Mouse (Mus musculus) forebrain, embryonic 10.5 days (tissue): ENCODE measurements at regions not wholly inside any gene's neighbourhood (a gene's known extent, or its start where the extent isn't known, plus 50 kb on each side); places are given as distances from the start of the nearest gene placed in this dataset.
"Not testable (repeated sequence)": the region's sequence is repeated elsewhere in the genome, so short reads cannot be mapped to it uniquely, and the experiment has no call there.

Source experiments
- DNase-seq: peaks from one replicate; pipeline ENCODE4 v3.0.0-alpha.2; 2017; ENCODE audit warnings: low spot score; ENCODE audit errors: extremely low spot score
- H3K27ac ChIP-seq: fragments of 300-500 bp; sonication (generic); 2 replicates; pipeline ENCODE4 v1.5.1; 2016; ENCODE audit warnings: mild to moderate bottlenecking
- H3K27me3 ChIP-seq: fragments of 300-500 bp; sonication (generic); 2 replicates; pipeline ENCODE4 v1.6.1; 2016; ENCODE audit warnings: mild to moderate bottlenecking; ENCODE audit not compliant: poor library complexity, severe bottlenecking
- H3K36me3 ChIP-seq: fragments of 300-500 bp; sonication (generic); replicated peaks from 2 replicates; pipeline ENCODE4 v1.6.1; 2016; ENCODE audit warnings: mild to moderate bottlenecking, moderate library complexity
- H3K4me1 ChIP-seq: fragments of 300-500 bp; sonication (generic); 2 replicates; pipeline ENCODE4 v1.6.1; 2016
- H3K4me3 ChIP-seq: fragments of 300-500 bp; sonication (generic); 2 replicates; pipeline ENCODE4 v1.5.1; 2016; ENCODE audit warnings: mild to moderate bottlenecking, moderate library complexity
- H3K9me3 ChIP-seq: fragments of 300-500 bp; sonication (generic); 2 replicates; pipeline ENCODE4 v1.6.1; 2016; ENCODE audit warnings: mild to moderate bottlenecking, moderate library complexity
- WGBS: fragments of 180-500 bp; shearing (Covaris S2); methylation state at CpG from one replicate; pipeline ENCODE4 v1.1.7; 2016; 5-methylcytosine and 5-hydroxymethylcytosine counted together

GRCm38 (mm10) chrX:70871209-70871608, 178.8 kb upstream of the Mamld1 start:
- DNase-seq: no peak
- no peaks in the 10 kb centered on the region for H3K4me1 ChIP-seq
- H3K27ac ChIP-seq: no peak overlapping the region
- 88% methylated on average over 1 of the region's 1 CpGs for WGBS
- H3K36me3 ChIP-seq: no peaks in the 10 kb centered on the region
- H3K4me3 ChIP-seq: no peak overlapping the region
- H3K9me3 ChIP-seq: no peaks in the 10 kb centered on the region
- no peaks in the 10 kb centered on the region for H3K27me3 ChIP-seq

DNA sequence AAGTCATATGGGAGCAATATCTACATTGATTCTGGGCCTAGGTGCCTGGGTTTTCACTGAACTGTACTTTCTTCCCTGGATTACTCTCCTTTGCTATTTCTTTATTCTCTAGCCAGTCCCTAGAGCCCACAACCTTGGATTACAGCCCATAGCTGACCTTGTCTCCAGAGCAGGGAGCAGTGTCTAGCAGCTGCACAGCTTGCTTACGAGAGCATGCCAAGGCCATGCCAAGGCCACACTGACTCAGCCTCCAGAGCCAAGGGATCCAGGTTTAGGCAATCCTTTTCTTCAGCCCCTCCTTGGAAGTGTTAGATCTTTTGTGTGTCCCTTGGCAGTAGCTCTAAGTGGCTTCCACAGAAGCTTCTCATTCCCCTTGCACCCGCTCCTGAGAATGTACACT, 168.7 kb upstream of the Mamld1 start:
- H3K36me3 ChIP-seq: no peaks in the 10 kb centered on the region
- H3K4me3 ChIP-seq: no peak overlapping the region
- H3K27me3 ChIP-seq: 0 out of 2 replicates have a peak, but pooled peaks cover 5% of the 10 kb centered on the region
- no peaks in the 10 kb centered on the region for H3K9me3 ChIP-seq
- no peaks in the 10 kb centered on the region for H3K4me1 ChIP-seq
- no peak overlapping the region for H3K27ac ChIP-seq
- WGBS: 96% methylated on average over 2 of the region's 2 CpGs
- no peak for DNase-seq

DNA sequence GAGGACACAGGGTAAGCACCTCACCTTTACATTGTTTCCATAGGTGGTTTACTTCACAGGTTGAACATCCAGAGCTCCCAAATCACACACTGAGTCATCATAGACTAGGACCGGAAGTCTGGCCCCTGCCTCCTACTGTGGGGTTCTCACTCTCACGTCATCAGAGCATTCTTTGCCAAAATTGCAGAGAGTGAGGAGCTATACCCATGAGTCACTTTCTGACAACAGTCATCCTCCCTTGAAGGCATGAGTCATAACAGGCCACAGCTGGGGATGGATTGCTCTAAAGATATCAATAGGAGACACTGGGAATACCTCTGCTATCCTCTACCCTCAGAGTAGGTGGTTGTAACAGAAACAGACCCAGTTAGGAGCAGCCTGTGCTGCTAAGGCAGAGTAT, 166.6 kb upstream of the Mamld1 start:
- Histone ChIP-seq H3K4me1 (no peaks in the 10 kb centered on the region), H3K27ac (no peak overlapping the region), H3K9me3 (no peaks in the 10 kb centered on the region), H3K36me3 (no peaks in the 10 kb centered on the region), H3K4me3 (no peak overlapping the region), H3K27me3 (0 out of 2 replicates have a peak, but pooled peaks cover 5% of the 10 kb centered on the region)
- WGBS: 82% methylated on average over 2 of the region's 2 CpGs
- no peak for DNase-seq

GRCm38 (mm10) chrX:70894517-70894916, 155.5 kb upstream of the Mamld1 start:
- H3K4me3 ChIP-seq: no peak overlapping the region
- no peak overlapping the region for H3K27ac ChIP-seq
- H3K27me3 ChIP-seq: peaks cover 37% of the 10 kb centered on the region
- H3K36me3 ChIP-seq: no peaks in the 10 kb centered on the region
- DNase-seq: no peak
- 92% methylated on average over 2 of the region's 2 CpGs for WGBS
- no peaks in the 10 kb centered on the region for H3K4me1 ChIP-seq
- no peaks in the 10 kb centered on the region for H3K9me3 ChIP-seq

- 84% methylated on average over 4 of the region's 4 CpGs for WGBS
- H3K27me3 ChIP-seq: peaks cover 47% of the 10 kb centered on the region
- no peaks in the 10 kb centered on the region for H3K4me1 ChIP-seq
- no peak overlapping the region for H3K4me3 ChIP-seq
- no peak for DNase-seq
- H3K9me3 ChIP-seq: no peaks in the 10 kb centered on the region
- H3K27ac ChIP-seq: no peak overlapping the region
- H3K36me3 ChIP-seq: no peaks in the 10 kb centered on the region
Measured at GRCm38 (mm10) chrX:70895554-70895953, 154.5 kb upstream of the Mamld1 start.

- H3K9me3 ChIP-seq: no peaks in the 10 kb centered on the region
- H3K36me3 ChIP-seq: no peaks in the 10 kb centered on the region
- H3K27me3 ChIP-seq: peaks cover 56% of the 10 kb centered on the region
- no peaks in the 10 kb centered on the region for H3K4me1 ChIP-seq
- H3K4me3 ChIP-seq: no peak overlapping the region
- WGBS: 62% methylated on average over 2 of the region's 2 CpGs
- no peak for DNase-seq
- no peak overlapping the region for H3K27ac ChIP-seq
Measured at GRCm38 (mm10) chrX:70897110-70897721, 152.8 kb upstream of the Mamld1 start.

DNA sequence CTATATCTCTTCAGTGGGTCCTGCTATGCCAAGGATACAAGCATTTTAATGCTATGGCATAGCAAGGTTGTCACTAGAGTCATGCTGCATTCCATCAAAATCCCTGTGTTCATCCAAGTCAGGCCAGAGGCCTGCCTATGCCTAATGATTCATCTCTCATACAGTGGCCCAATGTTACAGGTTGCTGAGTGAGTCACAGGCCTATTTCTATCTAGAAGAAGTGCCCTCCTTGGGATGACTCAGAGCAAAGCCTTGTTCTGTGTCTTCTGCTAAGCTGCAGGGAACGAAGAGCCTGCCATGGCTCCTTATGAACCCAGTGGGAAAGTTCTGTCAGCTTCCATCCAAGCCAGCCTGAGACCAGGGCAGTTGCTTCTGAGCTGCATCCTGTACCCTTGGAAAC, 151.2 kb upstream of the Mamld1 start:
- H3K4me3 ChIP-seq, H3K4me1 ChIP-seq, H3K27ac ChIP-seq, H3K36me3 ChIP-seq, H3K9me3 ChIP-seq, DNase-seq: not testable (repeated sequence)
- peaks cover 59% of the 10 kb centered on the region for H3K27me3 ChIP-seq
- 94% methylated on average over 1 of the region's 1 CpGs for WGBS

- DNase-seq: no peak
- WGBS: 85% methylated on average over 8 of the region's 8 CpGs
- Histone ChIP-seq H3K27ac (no peak overlapping the region), H3K9me3 (no peaks in the 10 kb centered on the region), H3K36me3 (no peaks in the 10 kb centered on the region), H3K4me1 (no peaks in the 10 kb centered on the region), H3K4me3 (no peak overlapping the region), H3K27me3 (peaks cover 62% of the 10 kb centered on the region)
Measured at GRCm38 (mm10) chrX:70899720-70900479, 150.2 kb upstream of the Mamld1 start.

DNA sequence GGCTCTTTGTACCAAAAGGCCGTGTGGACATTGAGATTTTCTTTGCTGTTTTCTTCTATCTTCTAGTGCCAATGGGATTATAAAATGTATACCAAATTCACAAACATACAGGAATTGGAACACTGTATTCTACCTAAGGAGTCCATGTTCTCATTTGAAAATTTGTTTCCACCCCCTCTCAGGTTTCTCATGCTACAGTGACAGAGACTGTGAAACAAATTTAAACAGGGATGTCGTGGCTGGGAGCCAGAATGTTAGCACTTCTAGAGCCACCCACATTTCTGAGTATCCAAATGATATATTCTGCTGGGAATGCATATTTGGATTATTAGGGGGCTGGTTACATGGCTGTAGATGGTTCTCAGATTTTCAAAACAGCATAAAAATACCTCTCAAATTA, 124.4 kb upstream of the Mamld1 start:
- no peaks in the 10 kb centered on the region for H3K27me3 ChIP-seq
- no peaks in the 10 kb centered on the region for H3K36me3 ChIP-seq
- H3K27ac ChIP-seq: no peak overlapping the region
- no peaks in the 10 kb centered on the region for H3K9me3 ChIP-seq
- WGBS: 61% methylated on average over 2 of the region's 2 CpGs
- H3K4me3 ChIP-seq: no peak overlapping the region
- no peaks in the 10 kb centered on the region for H3K4me1 ChIP-seq
- no peak for DNase-seq

GRCm38 (mm10) chrX:70931944-70932343, 118.1 kb upstream of the Mamld1 start:
- WGBS: 78% methylated on average over 2 of the region's 2 CpGs
- no peak overlapping the region for H3K4me3 ChIP-seq
- no peaks in the 10 kb centered on the region for H3K9me3 ChIP-seq

DNA sequence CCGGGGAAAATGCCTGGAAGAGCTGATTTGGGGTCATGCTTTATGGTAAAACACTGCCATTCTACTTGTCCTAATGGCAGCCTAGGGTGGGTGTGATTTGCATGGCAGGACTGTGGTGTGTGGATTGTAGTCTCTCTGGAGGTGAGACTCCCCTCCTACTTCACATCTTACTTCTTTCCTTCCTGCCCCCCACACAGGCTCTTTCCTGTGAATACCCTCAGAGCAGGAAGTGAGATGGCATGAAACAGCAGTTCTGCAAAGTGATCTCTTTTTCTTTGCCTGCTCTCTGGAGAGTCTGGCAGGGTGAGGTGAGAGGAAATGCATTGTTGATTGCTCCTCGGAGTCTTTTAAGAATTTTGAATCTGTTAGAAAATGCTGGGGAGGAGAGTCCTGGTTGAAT, 104.7 kb upstream of the Mamld1 start:
- H3K9me3 ChIP-seq: no peaks in the 10 kb centered on the region
- no peak overlapping the region for H3K27ac ChIP-seq
- no peak overlapping the region for H3K4me3 ChIP-seq
- H3K4me1 ChIP-seq: peaks cover 10% of the 10 kb centered on the region; the same call in 1 of the 2 replicates
- H3K36me3 ChIP-seq: no peaks in the 10 kb centered on the region
- DNase-seq: no peak
- H3K27me3 ChIP-seq: peaks cover 17% of the 10 kb centered on the region
- WGBS: 65% methylated on average over 2 of the region's 2 CpGs

More at GRCm38 (mm10) chrX:70931944-70932343, 118.1 kb upstream of the Mamld1 start:
- no peak for DNase-seq
- no peaks in the 10 kb centered on the region for H3K27me3 ChIP-seq
- H3K4me1 ChIP-seq: no peaks in the 10 kb centered on the region
- H3K27ac ChIP-seq: no peak overlapping the region
- no peaks in the 10 kb centered on the region for H3K36me3 ChIP-seq

DNA sequence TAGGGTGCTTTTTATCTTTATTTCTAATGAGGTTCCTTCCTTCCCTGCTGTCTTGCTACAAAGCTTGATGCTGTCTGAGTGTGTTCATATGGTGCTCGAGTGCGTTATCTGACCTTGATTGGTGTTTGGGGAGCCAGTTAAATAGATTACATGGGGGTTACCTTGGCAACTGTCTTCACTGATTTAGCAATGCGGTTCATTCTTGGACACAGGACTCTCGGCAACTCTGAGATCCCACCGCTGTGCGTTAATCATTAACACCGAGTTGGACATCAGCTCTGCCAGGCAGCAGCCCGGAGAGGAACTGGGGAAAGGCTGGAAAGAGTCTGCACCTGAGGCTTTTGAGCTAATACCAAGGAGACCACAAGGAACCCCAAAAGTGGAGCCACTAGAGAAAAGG, 104.0 kb upstream of the Mamld1 start:
- WGBS: 68% methylated on average over 8 of the region's 8 CpGs
- Histone ChIP-seq H3K9me3 (no peaks in the 10 kb centered on the region), H3K36me3 (no peaks in the 10 kb centered on the region), H3K4me1 (peaks cover 10% of the 10 kb centered on the region; the same call in 1 of the 2 replicates), H3K4me3 (no peak overlapping the region), H3K27ac (no peak overlapping the region), H3K27me3 (peaks cover 17% of the 10 kb centered on the region)
- DNase-seq: peak; percentile 12

DNA sequence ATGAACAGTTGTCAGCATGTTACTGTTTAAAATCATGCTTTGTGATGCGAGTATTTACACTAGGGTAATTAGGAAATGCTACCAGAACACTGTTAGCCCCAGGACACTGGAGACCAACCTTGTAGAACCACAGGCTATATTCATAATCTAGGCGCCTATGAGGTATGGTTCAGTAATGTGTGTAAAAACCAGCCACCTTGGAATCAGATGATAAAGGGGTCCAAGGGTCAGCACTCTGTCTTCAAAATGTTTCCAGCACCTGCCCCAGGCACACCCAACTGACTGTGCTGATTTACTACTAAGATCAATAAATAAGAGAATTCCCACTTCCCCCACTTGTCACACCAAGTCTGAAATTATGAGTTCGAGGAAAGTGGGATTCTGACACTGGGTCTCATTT, 100.8 kb upstream of the Mamld1 start:
- H3K9me3 ChIP-seq: no peaks in the 10 kb centered on the region
- WGBS: 84% methylated on average over 3 of the region's 3 CpGs
- no peak overlapping the region for H3K27ac ChIP-seq
- H3K27me3 ChIP-seq: peaks cover 18% of the 10 kb centered on the region
- no peaks in the 10 kb centered on the region for H3K36me3 ChIP-seq
- H3K4me1 ChIP-seq: peaks cover 10% of the 10 kb centered on the region; the same call in 1 of the 2 replicates
- H3K4me3 ChIP-seq: no peak overlapping the region
- no peak for DNase-seq
